Mouse (Mus musculus) spleen, adult 2 months (tissue): ENCODE measurements around the gene Kcnj11.

Experiments used
- CTCF ChIP-seq: fragments of 200-500 bp; IDR thresholded peaks from 2 replicates; pipeline ENCODE4 v1.5.1; 2011; ENCODE audit warnings: mild to moderate bottlenecking, inconsistent platforms; ENCODE audit not compliant: insufficient read depth, insufficient read length, insufficient replicate concordance; ENCODE audit errors: extremely low read depth
- POLR2A ChIP-seq: fragments of 200-500 bp; IDR thresholded peaks from 2 replicates; pipeline ENCODE4 v1.6.1; 2011; ENCODE audit warnings: low read depth, low read length, inconsistent platforms

GRCm38 (mm10) chr7:46103771-46104170 lies 3.2 kb upstream of the Kcnj11 start:
- no peak for TF ChIP-seq POLR2A
- TF ChIP-seq CTCF = no peak
